Mouse (Mus musculus) mouse embryonic stem cell (cell line): ENCODE data around the gene Gm14692.
"Not testable (repeated sequence)": the region's sequence is repeated elsewhere in the genome, so short reads cannot be mapped to it uniquely, and the experiment has no call there.

Experiments used
- in situ Hi-C, 2 experiments: fragments of 300-500 bp; cut with MboI; formaldehyde crosslinking; loops; 1 replicate in 1 of 2; 3 replicates in 1 of 2; pipeline ENCODE4 v1.14.3; 2019 to 2020; ENCODE audit warnings: low sequenced_read_pairs in 2 of 2, low pct_unique_long_range_greater_than_20kb in 1 of 2, mixed read lengths in 1 of 2; ENCODE audit not compliant: unreplicated experiment in 1 of 2

Gm14692 gene

DNA sequence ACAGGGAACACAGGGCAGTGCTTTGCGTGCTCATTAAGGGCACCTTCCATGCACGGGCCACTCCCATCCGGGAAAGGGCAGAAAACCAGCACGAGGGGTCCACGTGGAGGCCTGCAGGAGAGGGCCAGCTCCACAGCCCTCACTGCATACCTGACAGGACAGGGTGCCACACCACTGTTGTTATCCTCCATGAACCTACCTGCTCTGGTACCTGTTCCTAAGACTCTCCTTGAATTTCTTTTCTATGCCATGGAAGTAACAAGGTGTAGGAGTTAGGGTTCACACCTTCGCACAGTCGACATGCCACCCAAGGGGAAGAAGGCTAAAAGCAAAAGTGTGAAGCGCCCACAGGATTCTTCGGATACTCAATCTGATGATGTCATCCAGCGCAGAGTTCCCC, at the start of gene Gm14692:
Gm14692 (plus strand) TSS at position 301 of the 400 bp plus-strand sequence.
- in situ Hi-C loops, result not testable (repeated sequence)

DNA sequence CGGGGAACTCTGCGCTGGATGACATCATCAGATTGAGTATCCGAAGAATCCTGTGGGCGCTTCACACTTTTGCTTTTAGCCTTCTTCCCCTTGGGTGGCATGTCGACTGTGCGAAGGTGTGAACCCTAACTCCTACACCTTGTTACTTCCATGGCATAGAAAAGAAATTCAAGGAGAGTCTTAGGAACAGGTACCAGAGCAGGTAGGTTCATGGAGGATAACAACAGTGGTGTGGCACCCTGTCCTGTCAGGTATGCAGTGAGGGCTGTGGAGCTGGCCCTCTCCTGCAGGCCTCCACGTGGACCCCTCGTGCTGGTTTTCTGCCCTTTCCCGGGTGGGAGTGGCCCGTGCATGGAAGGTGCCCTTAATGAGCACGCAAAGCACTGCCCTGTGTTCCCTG, 2.0 kb upstream of the Gm14692 start, which contains the start of gene Gm1140:
Gm1140 (minus strand) TSS at position 101 of the 400 bp plus-strand sequence.
- in situ Hi-C loops, result not testable (repeated sequence)
